Mouse (Mus musculus): ENCODE data around the gene Podn. TPM values are rescaled to one million over a fixed set of nuclear protein-coding genes. Genes with fewer than 3 reads are reported as not detected.

Gene Podn
- total and polyA plus RNA-seq, 3 experiments, result 0.04 TPM; not detected in 2

DNA sequence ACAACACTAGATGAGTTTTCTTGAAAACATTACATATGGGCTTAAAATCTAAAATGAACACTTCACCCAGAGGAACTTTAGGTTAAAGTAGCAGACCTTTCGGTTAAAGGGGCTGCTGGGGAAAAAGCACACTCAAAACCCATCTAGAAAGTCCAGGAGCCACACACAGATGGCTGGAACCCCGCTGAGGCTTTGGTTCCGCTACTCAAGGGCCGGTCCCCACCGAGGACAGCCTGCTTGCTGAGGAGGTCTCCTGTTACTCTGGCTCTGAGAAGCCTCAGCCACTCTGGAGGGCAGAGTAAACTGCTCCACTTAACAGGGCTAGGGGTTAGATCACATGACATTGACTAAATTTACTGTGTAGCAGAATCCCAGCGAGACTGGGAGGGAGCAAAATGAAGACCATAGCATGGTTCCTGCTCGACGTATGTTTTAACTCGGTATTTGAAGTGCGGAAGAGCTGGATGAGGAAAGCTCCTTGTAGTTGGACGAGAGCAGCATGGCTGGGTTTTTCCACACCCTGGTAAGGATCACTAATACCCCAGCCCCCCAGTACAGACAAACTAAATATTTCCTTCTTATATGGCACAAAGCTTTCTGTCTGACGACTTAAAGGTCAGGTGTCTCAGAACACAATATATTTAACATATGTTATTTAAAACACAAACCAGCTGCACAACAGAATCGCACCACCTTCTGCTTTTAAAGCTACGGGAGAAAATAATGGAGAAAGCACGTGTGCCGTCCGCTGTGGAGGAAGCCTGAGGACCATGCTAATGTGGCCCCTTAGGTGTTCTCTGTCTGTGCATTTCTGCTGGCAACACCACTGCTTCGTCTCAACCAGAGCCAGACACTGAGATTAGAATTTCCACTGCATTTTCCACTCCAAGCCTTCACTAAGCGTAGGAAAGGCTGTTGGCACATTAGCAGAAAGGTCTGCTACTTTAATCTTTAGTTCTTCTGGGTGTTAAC is 50.8 kb downstream of the Podn start:
- Histone ChIP-seq H3K4me3 (ENCODE audit: control insufficient read depth in 1 of 2, insufficient read depth in 1 of 2, low read depth in 2 of 2, low read length in 2 of 2) (no peak overlapping the region), H3K27ac (ENCODE audit: control insufficient read depth, low read depth, low read length) (no peak overlapping the region), H3K9ac (ENCODE audit: control insufficient read depth, low read depth, low read length, poor library complexity, severe bottlenecking) (no peak overlapping the region), H3K4me1 (ENCODE audit: control insufficient read depth in 1 of 2, insufficient read depth in 2 of 2, low read length in 2 of 2) (no peaks in the 10 kb centered on the region), H3K79me2 (ENCODE audit: control insufficient read depth, insufficient read depth, low read length, poor library complexity) (no peaks in the 10 kb centered on the region), H3K9me3 (replicated peaks; ENCODE audit: insufficient read depth, low read length) (no peaks in the 10 kb centered on the region), H3K27me3 (ENCODE audit: control insufficient read depth in 1 of 2, insufficient read depth in 2 of 2, low read length in 2 of 2) (no peaks in the 10 kb centered on the region), H3K36me3 (ENCODE audit: control insufficient read depth in 1 of 2, insufficient read depth in 2 of 2, low read length in 2 of 2) (peaks cover 0 to 8% of the 10 kb centered on the region in 2 experiments; a peak in 2 of 4 replicates)
- no peak for DNase-seq (ENCODE audit: low read depth, low spot score)
- no peak for TF ChIP-seq GABPA (IDR thresholded peaks at IDR 0.05; ENCODE audit: low read depth, low read length)
- no peak for TF ChIP-seq GATA1 (IDR thresholded peaks at IDR 0.05; ENCODE audit: low read depth, low read length)
- no peak for TF ChIP-seq BHLHE40 (IDR thresholded peaks at IDR 0.05; ENCODE audit: borderline replicate concordance, low read depth, low read length)
- TF ChIP-seq TCF12 (IDR thresholded peaks at IDR 0.05; ENCODE audit: low read depth, low read length), result no peak
- no peak for TF ChIP-seq MAZ (IDR thresholded peaks at IDR 0.05; ENCODE audit: low read depth, low read length)
- TF ChIP-seq NRF1 (IDR thresholded peaks at IDR 0.05; ENCODE audit: insufficient read depth, low read depth, low read length, poor library complexity, severe bottlenecking), result no peak
- no peak for TF ChIP-seq TBP (IDR thresholded peaks at IDR 0.05; ENCODE audit: low read depth, low read length)
- no peak for TF ChIP-seq ZMIZ1 (IDR thresholded peaks at IDR 0.05; ENCODE audit: low read depth, low read length)
- no peak for TF ChIP-seq TAL1 (IDR thresholded peaks at IDR 0.05; ENCODE audit: low read length)
- TF ChIP-seq USF2 (IDR thresholded peaks at IDR 0.05; ENCODE audit: borderline replicate concordance in 1 of 2, insufficient read depth in 1 of 2, low read depth in 1 of 2, low read length in 2 of 2), result no peak
- no peak for TF ChIP-seq ZNF384 (IDR thresholded peaks at IDR 0.05; ENCODE audit: low read depth, low read length)
- no peak for TF ChIP-seq CHD2 (IDR thresholded peaks at IDR 0.05; ENCODE audit: low read length)
- no peak for TF ChIP-seq E2F4 (IDR thresholded peaks at IDR 0.05; ENCODE audit: borderline replicate concordance, low read depth, low read length)
- no peak for TF ChIP-seq MYB (IDR thresholded peaks at IDR 0.05; ENCODE audit: low read depth, low read length)
- no peak for TF ChIP-seq MYC (IDR thresholded peaks at IDR 0.05; ENCODE audit: low read depth, low read length)
- no peak for TF ChIP-seq KAT2A (conservative IDR thresholded peaks at IDR 0.05; ENCODE audit: low read depth, low read length)
- no peak for TF ChIP-seq SMC3 (IDR thresholded peaks at IDR 0.05; ENCODE audit: low read depth, low read length)
- no peak for TF ChIP-seq RCOR1 (IDR thresholded peaks at IDR 0.05; ENCODE audit: low read depth, low read length)

DNA sequence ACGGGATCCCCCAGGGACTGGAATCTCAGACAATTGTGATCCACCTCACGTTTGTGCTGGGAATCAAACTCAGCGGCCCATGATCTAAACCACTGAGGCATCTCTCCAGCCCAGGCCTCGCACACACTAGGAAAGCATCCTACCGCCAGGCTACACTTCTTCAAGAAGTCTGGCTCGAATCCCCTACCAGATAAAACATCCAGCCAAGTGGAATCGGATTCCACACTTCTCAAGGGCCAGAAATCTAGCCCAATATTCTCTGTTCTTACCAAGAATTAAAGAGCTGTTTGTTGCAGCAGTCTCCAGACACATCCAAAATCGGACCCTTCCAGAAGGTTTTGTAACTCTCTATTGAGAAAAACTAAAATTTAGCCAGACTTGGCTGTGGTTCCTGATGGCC is 59.2 kb downstream of the Podn start:
- Histone ChIP-seq H3K36me3 (ENCODE audit: control insufficient read depth in 1 of 2, insufficient read depth in 2 of 2, low read length in 2 of 2) (no peaks in the 10 kb centered on the region), H3K4me3 (ENCODE audit: control insufficient read depth in 1 of 2, insufficient read depth in 1 of 2, low read depth in 2 of 2, low read length in 2 of 2) (no peak overlapping the region), H3K27me3 (ENCODE audit: control insufficient read depth in 1 of 2, insufficient read depth in 2 of 2, low read length in 2 of 2) (no peaks in the 10 kb centered on the region), H3K4me1 (ENCODE audit: control insufficient read depth in 1 of 2, insufficient read depth in 2 of 2, low read length in 2 of 2) (no peaks in the 10 kb centered on the region), H3K9me3 (replicated peaks; ENCODE audit: insufficient read depth, low read length) (no peaks in the 10 kb centered on the region), H3K9ac (ENCODE audit: control insufficient read depth, low read depth, low read length, poor library complexity, severe bottlenecking) (no peak overlapping the region), H3K79me2 (ENCODE audit: control insufficient read depth, insufficient read depth, low read length, poor library complexity) (no peaks in the 10 kb centered on the region), H3K27ac (ENCODE audit: control insufficient read depth, low read depth, low read length) (no peak overlapping the region)
- DNase-seq (ENCODE audit: low read depth, low spot score), result no peak
- TF ChIP-seq NRF1 (IDR thresholded peaks at IDR 0.05; ENCODE audit: insufficient read depth, low read depth, low read length, poor library complexity, severe bottlenecking) (no peak), MXI1 (IDR thresholded peaks at IDR 0.05; ENCODE audit: low read depth, low read length) (no peak), ETS1 (IDR thresholded peaks at IDR 0.05; ENCODE audit: low read depth, low read length) (no peak), NELFE (IDR thresholded peaks at IDR 0.05; ENCODE audit: low read depth, low read length) (no peak), ZKSCAN1 (IDR thresholded peaks at IDR 0.05; ENCODE audit: low read depth, low read length) (no peak)

All from MEL (cell line).